Mouse (Mus musculus): ENCODE measurements around the gene Pou5f2. TPM values are rescaled to one million over a fixed set of nuclear protein-coding genes. Genes with fewer than 3 reads are reported as not detected.

Pou5f2 gene
- polyA plus RNA-seq (2012; rRNA removed) = 0.03 and 0.15 TPM in 2 replicates
- 0.06 TPM in 1 of 2 replicates, not detected in the other for polyA plus RNA-seq (2014; fragmentation: Nextera tagmentation; extraction: Ambion mirVana)

DNA sequence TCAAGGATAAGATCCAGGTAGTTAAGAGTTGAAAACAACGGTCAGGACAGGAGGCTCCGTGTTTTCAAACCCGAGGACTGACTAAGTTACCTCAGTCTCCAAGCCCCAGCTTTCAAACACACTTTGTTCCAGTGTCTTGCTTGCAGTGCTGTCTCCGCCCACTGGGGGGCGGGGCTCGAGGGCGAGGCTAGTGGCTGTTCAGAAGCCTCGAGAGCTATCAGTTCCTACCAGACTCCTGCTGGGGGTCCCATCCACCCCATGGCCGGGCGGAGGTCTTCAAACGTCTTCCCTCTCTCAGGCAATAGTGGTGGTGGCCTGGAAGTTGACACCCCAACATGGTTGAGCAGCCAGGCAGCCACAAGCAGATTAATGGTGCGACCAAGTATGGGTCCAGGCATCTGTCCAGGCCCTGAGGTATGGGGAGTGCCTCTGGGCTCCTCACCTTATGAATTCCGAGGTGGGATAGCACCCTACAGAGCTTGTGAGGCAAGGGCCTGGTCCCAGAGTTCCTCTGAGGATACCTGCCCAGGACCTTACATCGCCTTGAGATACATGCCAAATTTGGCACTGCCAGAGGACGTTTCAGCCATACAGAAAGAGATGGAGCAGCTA, at the start of gene Pou5f2:
TSS of gene Pou5f2 (plus strand) at position 220 of the 612 bp plus-strand sequence.
- Histone ChIP-seq H3K9ac (replicated peaks) (no peak within 1 kb of the TSS), H3K27me3 (ENCODE audit: control insufficient read depth, insufficient read depth, low read length) (no peaks in the 10 kb centered on the region), H3K9me3 (ENCODE audit: control insufficient read depth, low read length) (no peaks in the 10 kb centered on the region), H3K4me2 (ENCODE audit: low read depth) (no peak within 1 kb of the TSS), H3K4me1 (replicated peaks; ENCODE audit: control insufficient read depth in 2 of 2, insufficient read depth in 2 of 2, low read length in 1 of 2) (peaks cover 0 to 2% of the 10 kb centered on the region in 2 experiments; a peak in 1 of 4 replicates), H3K27ac (no peak within 1 kb of the TSS), H3K36me3 (replicated peaks; ENCODE audit: control insufficient read depth, insufficient read depth, low read depth) (no peaks in the 10 kb centered on the region), H3K4me3 (ENCODE audit: insufficient read depth in 1 of 2, low read depth in 2 of 2, low read length in 2 of 2) (no peak within 1 kb of the TSS)
- ATAC-seq (ENCODE audit: insufficient read depth) (peak; percentile 41; the same call in 1 of the 2 replicates), DNase-seq (ENCODE audit: low read depth in 3 of 3, low spot score in 3 of 3) (peak; percentile 5 to 19 (median 7))
- peak; percentile 72 for TF ChIP-seq CTCF (IDR thresholded peaks at IDR 0.05; ENCODE audit: low read depth)
- no peak for TF ChIP-seq EP300 (IDR thresholded peaks at IDR 0.05; ENCODE audit: low read depth)
- WGBS (ENCODE audit: insufficient replicate concordance) = 35% methylated on average over 15 of the region's 15 CpGs

DNA sequence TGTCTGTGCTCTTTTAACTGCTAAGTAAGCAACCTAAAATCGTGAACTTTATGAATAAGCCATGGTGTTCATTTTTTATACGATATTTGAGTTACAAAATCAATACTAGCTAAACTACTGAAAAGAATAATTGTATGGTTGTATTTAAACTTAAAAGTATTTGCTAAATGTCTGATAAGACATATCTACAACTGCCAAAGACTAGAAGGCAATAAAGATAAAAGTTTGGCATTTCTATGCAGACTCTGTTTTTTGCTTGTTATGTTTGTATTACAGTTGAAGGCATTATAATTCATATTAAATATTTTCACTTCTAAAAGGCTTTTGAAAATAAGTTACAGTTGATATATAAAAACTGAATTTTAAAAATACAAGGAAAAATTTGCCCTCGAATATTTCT, 48.5 kb upstream of the Pou5f2 start:
- H3K9ac ChIP-seq (replicated peaks) = no peak overlapping the region
- no peak overlapping the region for H3K4me3 ChIP-seq (ENCODE audit: insufficient read depth in 1 of 2, low read depth in 2 of 2, low read length in 2 of 2)
- whole genome bisulfite sequencing (ENCODE audit: insufficient replicate concordance) = 47% methylated on average over 3 of the region's 3 CpGs
- TF ChIP-seq CTCF (IDR thresholded peaks at IDR 0.05; ENCODE audit: low read depth) (no peak), EP300 (IDR thresholded peaks at IDR 0.05; ENCODE audit: low read depth) (no peak)
- no peak overlapping the region for H3K4me2 ChIP-seq (ENCODE audit: low read depth)
- ATAC-seq (ENCODE audit: insufficient read depth) (no peak), DNase-seq (ENCODE audit: low read depth in 3 of 3, low spot score in 3 of 3) (no peak)
- H3K27ac ChIP-seq = no peak overlapping the region
- no peaks in the 10 kb centered on the region for H3K4me1 ChIP-seq (replicated peaks; ENCODE audit: control insufficient read depth in 2 of 2, insufficient read depth in 2 of 2, low read length in 1 of 2)
- no peaks in the 10 kb centered on the region for H3K27me3 ChIP-seq (ENCODE audit: control insufficient read depth, insufficient read depth, low read length)
- H3K9me3 ChIP-seq (ENCODE audit: control insufficient read depth, low read length) = no peaks in the 10 kb centered on the region
- H3K36me3 ChIP-seq (replicated peaks; ENCODE audit: control insufficient read depth, insufficient read depth, low read depth) = no peaks in the 10 kb centered on the region

DNA sequence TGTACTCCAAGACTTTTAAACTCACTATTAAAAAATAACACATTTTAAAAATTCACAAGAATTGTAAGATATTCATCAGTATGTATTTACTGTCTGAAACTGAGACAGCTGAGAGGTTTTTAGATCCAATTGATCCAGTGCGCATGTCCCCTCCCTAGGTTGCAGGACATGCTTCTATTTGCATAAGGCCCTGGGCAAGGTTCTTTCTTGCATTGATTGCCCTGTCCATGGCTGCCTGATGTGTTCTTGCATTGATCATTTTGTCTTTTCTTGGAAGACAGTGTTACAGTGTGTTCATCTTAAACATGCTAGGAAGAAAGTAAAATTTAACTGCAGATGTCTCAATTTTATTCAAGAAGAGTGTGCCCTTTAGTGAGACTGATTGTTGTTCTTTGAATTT, 47.6 kb upstream of the Pou5f2 start:
- H3K4me3 ChIP-seq (ENCODE audit: insufficient read depth in 1 of 2, low read depth in 2 of 2, low read length in 2 of 2) = no peak overlapping the region
- H3K9me3 ChIP-seq (ENCODE audit: control insufficient read depth, low read length) = no peaks in the 10 kb centered on the region
- no peaks in the 10 kb centered on the region for H3K4me1 ChIP-seq (replicated peaks; ENCODE audit: control insufficient read depth in 2 of 2, insufficient read depth in 2 of 2, low read length in 1 of 2)
- H3K27ac ChIP-seq = no peak overlapping the region
- no peak for TF ChIP-seq CTCF (IDR thresholded peaks at IDR 0.05; ENCODE audit: low read depth)
- TF ChIP-seq EP300 (IDR thresholded peaks at IDR 0.05; ENCODE audit: low read depth) = no peak
- ATAC-seq (ENCODE audit: insufficient read depth) (no peak), DNase-seq (ENCODE audit: low read depth in 3 of 3, low spot score in 3 of 3) (no peak)
- no peak overlapping the region for H3K9ac ChIP-seq (replicated peaks)
- no peaks in the 10 kb centered on the region for H3K36me3 ChIP-seq (replicated peaks; ENCODE audit: control insufficient read depth, insufficient read depth, low read depth)
- H3K4me2 ChIP-seq (ENCODE audit: low read depth) = no peak overlapping the region
- H3K27me3 ChIP-seq (ENCODE audit: control insufficient read depth, insufficient read depth, low read length) = no peaks in the 10 kb centered on the region
- 72% methylated on average over 1 of the region's 1 CpGs for WGBS (ENCODE audit: insufficient replicate concordance)

DNA sequence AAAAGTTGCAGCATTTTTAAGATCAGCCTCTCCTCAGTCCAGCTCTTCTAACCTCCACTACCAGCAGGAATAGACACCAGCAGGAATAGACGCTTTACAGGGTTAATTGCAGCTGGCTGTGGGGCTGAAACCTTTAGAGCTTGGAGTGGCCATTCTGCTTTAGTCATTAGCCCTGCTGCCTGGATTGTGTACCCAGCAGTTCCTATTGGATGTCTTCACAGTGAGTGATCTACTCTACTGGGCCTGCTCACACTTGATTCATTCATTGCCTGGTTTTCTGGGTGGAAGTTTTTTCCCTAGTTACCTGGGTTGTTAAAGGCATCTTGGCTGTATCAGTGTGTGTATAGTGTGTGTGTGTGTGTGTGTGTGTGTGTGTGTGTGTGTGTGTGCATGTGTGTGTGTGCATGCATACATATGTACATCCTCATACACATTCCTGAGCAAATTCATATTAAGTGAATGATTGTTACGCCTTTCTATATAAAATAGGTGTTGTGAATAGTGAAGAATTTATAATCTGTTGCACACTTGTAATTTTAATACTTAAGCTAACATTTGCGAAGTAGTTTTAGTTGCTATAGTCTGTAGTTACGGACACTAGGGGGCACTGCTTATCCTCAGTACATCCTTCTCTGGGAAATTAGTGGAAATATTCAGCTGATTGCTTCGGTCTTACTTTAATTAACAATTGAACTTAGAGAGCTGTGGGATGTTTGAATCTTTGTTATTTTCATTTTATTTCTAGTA, 42.4 kb upstream of the Pou5f2 start:
- 31% methylated on average over 5 of the region's 5 CpGs for WGBS (ENCODE audit: insufficient replicate concordance)
- Histone ChIP-seq H3K27ac (no peak overlapping the region), H3K36me3 (replicated peaks; ENCODE audit: control insufficient read depth, insufficient read depth, low read depth) (no peaks in the 10 kb centered on the region), H3K4me3 (ENCODE audit: insufficient read depth in 1 of 2, low read depth in 2 of 2, low read length in 2 of 2) (no peak overlapping the region), H3K27me3 (ENCODE audit: control insufficient read depth, insufficient read depth, low read length) (no peaks in the 10 kb centered on the region), H3K9me3 (ENCODE audit: control insufficient read depth, low read length) (no peaks in the 10 kb centered on the region), H3K4me1 (replicated peaks; ENCODE audit: control insufficient read depth in 2 of 2, insufficient read depth in 2 of 2, low read length in 1 of 2) (no peaks in the 10 kb centered on the region), H3K9ac (replicated peaks) (no peak overlapping the region), H3K4me2 (ENCODE audit: low read depth) (no peak overlapping the region)
- DNase-seq (ENCODE audit: low read depth in 3 of 3, low spot score in 3 of 3) (no peak), ATAC-seq (ENCODE audit: insufficient read depth) (no peak)
- TF ChIP-seq EP300 (IDR thresholded peaks at IDR 0.05; ENCODE audit: low read depth) (no peak), CTCF (IDR thresholded peaks at IDR 0.05; ENCODE audit: low read depth) (peak; percentile 43; the same call in 1 of the 2 replicates)

DNA sequence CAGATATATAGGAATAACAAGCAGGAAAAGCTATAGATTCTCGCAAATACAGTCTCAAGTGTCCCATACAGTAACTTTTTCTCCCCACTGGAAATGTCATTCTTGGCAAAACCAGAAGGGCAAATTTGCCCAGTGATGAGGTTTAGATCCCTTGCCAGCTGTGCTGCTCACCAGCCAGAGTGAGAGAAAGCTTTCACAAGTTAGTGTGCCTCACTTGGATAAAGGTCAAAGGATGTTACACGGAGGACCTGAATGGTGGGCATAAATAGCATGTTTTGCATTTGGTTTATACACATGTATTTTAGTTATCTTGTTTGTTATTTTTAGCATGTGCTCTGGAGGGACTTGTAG, 41.9 kb upstream of the Pou5f2 start:
- WGBS (ENCODE audit: insufficient replicate concordance) = 64% methylated on average over 2 of the region's 2 CpGs
- Histone ChIP-seq H3K4me1 (replicated peaks; ENCODE audit: control insufficient read depth in 2 of 2, insufficient read depth in 2 of 2, low read length in 1 of 2) (no peaks in the 10 kb centered on the region), H3K4me3 (ENCODE audit: insufficient read depth in 1 of 2, low read depth in 2 of 2, low read length in 2 of 2) (no peak overlapping the region), H3K27ac (no peak overlapping the region), H3K9ac (replicated peaks) (no peak overlapping the region), H3K4me2 (ENCODE audit: low read depth) (no peak overlapping the region), H3K27me3 (ENCODE audit: control insufficient read depth, insufficient read depth, low read length) (no peaks in the 10 kb centered on the region), H3K9me3 (ENCODE audit: control insufficient read depth, low read length) (no peaks in the 10 kb centered on the region), H3K36me3 (replicated peaks; ENCODE audit: control insufficient read depth, insufficient read depth, low read depth) (no peaks in the 10 kb centered on the region)
- TF ChIP-seq EP300 (IDR thresholded peaks at IDR 0.05; ENCODE audit: low read depth) (no peak), CTCF (IDR thresholded peaks at IDR 0.05; ENCODE audit: low read depth) (no peak)
- ATAC-seq (ENCODE audit: insufficient read depth) (no peak), DNase-seq (ENCODE audit: low read depth in 3 of 3, low spot score in 3 of 3) (no peak)
